Mouse (Mus musculus) adipocyte (in vitro differentiated cells): Measurements from ENCODE around the gene Rtn3.

Source experiments
- DNase-seq: peaks from one replicate; pipeline ENCODE4 v3.0.0-alpha.2; 2016; ENCODE audit warnings: low spot score

Rtn3 gene

DNA sequence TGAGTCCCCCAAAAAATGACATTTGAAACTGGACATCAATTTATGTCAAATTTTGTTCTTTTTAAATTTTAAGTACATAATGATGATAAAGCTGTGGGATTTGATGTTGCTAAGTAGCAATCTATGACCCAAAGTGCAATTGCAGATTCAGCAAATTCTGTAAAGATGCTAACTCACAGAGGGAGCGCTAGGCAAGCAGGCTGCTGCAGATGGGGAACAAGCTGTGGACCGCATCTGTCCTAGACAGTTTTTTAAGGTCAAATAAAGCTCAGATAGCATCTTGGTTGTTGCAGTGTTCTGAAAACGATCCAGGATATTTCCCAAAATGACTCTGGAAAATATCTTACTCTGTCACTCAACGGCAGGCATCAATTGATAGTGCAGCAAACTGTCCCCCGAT is 995 bp upstream of the Rtn3 start:
- no peak for DNase-seq

DNA sequence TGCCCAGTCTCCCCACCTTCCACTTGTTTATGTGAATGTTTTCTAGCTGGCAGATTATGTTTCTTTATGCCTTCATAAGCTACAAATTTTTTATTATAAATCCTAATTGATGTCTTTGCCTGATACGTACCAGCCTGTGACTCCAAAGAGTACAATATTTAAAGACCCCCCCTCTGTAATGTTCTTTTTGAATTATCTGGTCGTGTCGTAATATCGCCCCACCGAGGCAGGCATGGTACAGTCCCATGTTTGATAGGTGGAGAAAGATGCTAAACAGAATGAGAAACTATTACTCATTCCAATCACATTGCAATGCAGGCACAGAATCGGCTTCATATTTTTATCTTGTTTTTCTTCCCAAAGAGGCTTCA is 416 bp upstream of the Rtn3 start:
- DNase-seq: no peak

DNA sequence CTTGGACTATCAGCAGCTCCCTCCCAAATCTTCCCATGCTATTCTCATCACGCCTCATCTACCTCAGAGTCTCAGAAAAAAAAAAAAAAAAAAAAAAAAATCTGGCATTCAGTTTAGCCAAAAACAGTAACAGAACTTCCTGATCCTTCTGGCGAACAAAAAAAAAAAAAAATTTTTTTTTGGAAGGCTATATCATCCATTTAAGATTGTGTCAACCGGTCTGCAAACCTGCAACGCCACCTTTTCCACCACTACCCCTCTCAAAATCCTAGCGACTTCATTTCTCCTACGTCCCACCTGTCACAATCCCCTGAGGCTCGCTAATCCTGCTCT is 849 bp downstream of the Rtn3 start:
- DNase-seq: no peak

DNA sequence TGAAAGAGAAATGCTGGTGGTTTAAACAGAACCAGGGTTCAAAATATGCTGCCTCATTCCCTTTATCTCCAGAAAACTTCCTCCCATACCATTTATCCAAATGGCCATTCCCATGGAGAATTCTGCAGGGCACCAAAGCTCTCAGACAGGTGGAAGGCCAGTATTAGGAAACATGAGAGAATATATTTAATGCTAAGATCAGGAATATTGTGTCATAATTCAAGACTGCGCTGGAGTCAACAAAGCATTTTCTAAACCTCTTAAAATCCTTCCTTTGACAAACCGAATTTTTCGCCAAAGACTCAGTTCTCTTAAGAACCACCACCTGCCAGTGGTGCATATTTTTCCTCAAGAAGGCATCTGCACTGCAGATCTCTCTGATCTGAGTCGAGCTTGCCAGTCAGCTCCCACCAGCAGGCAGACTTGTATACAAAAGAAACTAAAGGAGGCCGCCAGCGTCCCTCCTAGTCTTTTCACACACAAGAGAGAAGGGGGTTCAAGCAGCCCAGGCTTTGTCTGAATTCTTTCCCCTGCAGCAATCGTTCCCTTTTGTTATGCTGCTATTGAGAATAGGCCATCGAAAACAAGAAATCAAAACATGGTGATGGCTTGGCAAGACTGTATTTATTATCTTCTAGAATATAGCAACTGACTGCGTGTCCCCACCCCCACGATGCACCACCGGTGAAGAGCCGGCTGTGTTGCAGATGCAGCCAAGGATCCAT is 1.4 kb downstream of the Rtn3 start:
- DNase-seq: peak; percentile 55

DNA sequence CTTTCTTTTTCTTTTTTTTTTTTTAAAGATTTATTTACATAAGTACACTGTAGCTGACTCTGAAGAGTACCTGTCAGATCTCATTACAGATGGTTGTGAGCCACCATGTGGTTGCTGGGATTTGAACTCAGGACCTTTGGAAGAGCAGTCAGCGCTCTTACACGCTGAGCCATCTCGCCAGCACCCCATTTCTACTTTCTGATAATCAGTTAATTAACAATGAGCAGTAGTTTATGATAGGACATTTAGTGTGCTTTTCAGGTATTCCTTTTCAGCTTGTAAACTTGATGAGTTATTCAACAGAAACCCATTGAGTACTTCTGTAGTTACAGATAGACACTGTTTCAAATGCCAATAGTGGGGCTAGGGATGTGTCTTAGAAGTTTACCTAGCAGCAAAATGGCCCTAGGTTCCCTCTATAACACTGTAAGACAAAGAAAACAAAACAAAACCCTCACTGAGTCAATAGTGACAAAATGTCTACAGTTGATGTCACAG is 3.3 kb downstream of the Rtn3 start:
- no peak for DNase-seq

DNA sequence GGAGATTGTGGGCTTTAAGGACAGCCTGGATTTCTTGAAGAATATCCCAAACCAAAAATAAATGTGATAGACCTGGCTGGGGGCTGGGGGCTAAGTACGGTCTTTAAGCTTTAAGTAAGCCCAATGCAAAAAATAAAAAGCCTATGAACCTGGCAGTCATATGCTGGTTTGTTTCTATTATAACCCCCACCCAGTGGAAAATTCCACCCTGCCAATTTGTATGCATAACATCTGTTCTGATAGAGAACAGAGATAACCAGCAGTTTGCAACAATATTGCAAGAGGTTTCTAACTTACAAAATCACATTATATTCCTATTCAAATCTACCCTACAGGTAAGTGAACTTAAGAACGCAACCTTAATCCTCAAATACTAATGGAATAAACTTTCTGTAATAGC is 12.4 kb downstream of the Rtn3 start:
- DNase-seq: no peak

DNA sequence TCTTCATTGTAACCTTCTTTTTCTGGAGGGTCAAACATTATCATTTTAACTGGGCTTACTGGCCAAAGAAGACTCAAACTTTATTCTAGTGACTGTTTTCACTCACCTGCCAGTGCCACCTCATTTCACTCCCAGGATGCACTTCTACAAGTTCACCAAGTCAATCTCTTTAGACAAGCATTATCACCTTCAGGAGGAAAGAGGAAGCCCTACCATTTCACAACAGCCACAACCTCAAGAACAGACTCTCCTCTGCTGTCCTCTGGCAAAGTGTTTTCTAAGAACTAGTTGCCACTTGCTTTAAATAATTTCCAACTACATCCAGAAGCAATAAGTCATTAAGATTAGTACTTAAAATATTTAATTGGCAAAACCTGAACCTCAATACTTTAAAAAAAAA is 15.2 kb downstream of the Rtn3 start:
- DNase-seq: no peak

DNA sequence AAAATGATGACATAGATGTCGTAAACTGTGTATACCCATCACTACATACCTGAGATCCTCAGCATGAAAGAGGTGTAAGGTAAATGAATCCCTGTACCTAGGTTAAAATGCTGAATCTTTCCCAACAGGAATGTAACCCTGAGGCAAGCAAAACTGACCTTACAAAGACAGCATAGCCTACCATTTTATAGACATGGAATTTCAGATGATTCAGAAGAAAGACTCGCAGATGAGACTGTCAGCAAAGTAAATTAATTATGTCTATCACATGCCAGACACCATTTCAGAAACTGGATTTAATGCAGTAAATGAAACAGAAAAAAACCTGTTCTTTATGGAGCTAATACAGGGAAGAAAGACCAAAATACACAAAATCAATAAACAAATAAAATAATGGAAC is 23.7 kb downstream of the Rtn3 start:
- DNase-seq: no peak

DNA sequence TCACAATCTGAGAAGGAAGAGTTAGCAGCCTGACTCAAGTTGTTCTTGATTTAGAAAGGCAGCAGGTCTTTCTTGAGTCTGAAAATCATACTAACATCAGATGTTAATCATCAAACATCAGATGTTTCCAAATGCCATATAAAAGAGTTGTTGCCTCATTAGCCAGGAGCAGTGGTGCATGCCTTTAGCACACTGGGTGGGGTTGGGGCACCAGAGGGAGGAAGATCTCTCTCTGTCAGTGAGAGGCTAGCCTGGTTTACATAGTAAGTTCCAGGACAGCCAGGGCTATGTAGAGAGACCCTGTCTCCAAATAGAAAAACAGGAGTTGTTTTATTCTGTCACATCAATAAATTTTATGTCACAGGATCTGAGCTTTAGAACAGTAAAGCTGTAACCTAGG is 24.2 kb downstream of the Rtn3 start:
- DNase-seq: no peak

DNA sequence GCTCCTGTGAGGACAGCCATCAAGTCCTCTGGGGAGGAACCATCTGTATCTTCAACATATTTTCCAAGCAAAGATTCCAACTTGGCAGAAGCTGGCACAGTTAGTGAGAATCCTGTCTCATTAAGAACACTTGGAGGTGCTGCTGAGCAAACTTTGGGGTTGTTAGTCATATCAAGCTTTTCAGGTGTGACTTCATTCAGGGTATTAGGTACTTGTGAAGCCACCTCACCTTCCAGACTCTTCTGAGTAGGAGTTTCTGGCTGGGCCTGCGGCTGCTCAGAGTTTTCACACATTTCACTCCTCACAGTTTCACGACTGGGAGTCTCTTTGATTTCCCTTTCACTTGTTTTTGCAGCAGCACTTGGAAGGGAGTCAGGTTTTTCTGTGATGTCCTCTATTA is 26.3 kb downstream of the Rtn3 start:
- DNase-seq: peak; percentile 41

DNA sequence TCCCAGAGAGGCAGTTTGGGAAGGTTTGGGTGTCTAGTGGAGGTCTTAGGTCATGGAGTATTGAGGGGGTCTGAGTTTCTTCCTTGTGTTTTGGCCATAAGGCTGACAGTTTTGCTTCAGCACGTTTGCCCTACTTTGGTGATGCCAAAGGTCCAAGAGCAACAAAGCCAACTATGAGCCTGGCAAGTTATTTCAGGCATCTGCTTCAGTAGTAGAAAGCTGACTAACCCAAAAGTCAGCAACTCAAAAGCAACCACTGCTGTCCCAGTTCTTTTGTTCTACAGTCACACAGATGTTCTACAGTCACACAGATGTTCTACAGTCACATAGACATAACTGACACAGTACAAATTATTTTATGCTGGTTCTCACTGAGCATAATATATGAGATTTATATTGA is 37.5 kb downstream of the Rtn3 start:
- peak; percentile 87 for DNase-seq

DNA sequence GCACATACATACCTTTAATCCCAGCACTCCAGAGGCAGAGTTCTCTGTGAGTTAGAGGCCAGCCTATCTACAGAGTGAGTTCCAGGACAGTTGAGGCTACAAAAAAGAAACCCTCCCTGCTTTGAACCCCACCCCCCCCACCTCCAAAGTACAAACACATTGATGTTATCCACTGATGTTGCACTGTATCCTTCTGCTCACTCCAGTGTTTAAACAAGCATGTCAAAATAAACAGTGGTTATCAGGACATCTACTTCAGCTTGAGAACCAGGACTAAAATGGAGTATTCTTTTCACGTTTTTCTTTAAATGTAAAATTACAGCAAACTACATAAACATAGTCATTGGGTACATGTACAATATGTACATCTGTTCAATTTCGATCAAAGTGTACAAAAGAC is 38.0 kb downstream of the Rtn3 start:
- DNase-seq: no peak

DNA sequence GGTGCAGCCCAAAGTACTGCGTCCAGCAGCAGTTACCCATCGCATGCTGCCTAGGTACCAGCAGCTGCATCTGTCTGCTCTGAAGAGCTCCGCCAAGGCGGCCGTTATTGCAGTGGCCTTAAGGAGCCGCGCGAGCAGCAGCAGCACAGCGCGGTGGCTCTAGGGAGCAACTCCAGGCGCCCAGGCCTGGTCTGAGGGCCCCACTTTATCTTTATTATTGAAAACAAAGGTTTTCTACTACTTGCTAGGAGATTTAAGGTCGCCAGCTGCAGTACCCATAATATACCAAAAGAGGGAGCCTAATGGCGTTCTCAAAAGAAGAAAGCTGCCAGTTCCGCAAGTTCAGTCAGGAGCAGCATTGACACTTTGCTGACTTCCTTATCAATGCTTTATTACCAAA is 41.6 kb downstream of the Rtn3 start:
- DNase-seq: peak; percentile 75

DNA sequence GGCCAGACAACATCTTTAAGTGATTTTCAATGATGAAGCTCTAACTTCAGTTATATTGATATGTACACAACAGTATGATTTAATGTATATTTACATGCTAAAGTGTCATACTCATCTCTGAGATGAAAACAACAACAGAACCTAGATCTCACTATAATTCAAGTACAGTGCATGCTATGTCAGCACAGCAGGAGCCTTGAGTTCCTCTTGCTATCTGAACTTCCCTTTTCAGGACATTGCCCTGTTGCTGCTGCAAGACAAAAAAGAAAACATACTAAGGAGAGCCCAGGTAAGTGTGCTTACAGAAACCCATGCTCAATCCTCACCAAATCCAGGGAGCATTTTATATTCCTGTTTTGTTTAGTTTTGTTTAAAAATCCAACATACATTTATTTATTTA is 44.8 kb downstream of the Rtn3 start:
- DNase-seq: no peak

DNA sequence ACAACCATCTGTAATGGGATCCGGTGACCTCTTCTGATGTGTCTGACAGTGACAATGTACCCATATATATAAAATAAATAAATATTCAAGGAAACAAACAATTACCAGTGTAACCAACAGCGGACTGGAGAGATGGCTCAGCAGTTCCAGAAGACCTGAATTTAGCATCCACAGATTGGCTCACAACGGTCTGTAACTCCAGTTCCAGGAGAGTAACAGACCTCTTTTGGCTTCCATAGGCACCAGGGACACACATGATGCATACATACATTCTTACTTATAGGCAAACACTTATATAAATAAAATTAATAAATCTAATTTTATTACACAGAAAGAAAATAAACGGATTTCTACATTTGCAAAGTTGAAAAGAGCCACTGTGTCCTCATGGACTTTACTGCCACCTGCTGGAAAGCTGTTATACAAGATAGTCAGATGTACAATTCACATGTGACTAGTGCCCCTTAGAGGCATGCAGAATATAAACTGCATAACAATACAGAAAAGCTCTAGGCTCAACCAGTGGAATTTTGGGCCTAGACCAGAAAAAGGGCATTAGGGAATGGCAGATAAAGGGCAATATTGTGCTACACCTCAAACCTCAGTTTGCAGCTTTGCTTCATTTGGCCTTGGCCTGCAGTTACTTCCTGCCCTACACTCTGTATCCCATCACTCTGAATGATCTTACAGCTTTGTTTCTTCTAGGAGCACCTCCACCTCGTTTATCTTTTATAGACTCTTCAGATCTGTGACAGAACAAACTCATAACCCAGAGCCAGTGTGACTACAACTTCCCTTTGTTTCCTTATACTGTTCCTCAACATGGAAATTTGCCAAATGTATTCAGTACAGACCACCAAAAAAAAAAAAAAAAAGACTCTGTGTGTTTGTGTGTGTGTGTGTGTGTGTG is 46.8 kb downstream of the Rtn3 start:
- peak; percentile 89 for DNase-seq

DNA sequence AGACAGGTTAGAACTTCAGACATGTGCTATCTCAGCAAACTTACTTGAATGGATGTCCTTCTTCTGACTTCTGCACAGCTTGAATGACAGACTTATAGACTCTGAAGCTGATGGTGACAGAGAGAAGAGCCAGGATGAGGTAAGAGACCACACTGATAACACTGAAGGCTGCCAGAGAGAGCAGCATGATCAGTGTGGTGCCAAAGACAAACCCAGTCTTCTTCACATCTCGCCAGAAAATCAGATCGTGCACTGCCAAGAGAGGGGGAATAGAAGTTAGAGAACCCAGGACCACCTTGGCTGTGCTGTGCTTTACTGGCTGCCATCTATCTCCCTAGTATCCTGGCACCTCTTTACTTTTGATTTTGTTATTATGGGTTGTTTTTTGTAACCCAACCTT is 48.2 kb downstream of the Rtn3 start:
- DNase-seq: no peak

DNA sequence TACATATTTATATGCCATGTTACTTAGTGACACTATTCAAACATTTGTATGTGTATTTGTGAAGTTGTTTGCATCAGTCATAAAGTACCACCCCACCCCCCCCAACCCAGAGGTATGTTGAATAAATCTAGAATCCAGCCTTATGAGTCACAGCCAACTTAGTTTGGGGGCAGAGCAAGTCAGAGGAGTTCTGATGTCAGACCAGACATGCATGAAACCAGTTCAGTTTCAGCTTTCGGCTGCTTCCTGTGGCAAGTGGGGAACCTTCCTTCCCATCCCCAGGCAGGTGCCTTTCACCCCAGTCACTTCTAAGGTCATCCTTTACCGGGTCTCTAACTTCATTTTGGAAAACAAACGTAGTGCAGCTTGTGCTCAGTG is 57.7 kb downstream of the Rtn3 start:
- no peak for DNase-seq

DNA sequence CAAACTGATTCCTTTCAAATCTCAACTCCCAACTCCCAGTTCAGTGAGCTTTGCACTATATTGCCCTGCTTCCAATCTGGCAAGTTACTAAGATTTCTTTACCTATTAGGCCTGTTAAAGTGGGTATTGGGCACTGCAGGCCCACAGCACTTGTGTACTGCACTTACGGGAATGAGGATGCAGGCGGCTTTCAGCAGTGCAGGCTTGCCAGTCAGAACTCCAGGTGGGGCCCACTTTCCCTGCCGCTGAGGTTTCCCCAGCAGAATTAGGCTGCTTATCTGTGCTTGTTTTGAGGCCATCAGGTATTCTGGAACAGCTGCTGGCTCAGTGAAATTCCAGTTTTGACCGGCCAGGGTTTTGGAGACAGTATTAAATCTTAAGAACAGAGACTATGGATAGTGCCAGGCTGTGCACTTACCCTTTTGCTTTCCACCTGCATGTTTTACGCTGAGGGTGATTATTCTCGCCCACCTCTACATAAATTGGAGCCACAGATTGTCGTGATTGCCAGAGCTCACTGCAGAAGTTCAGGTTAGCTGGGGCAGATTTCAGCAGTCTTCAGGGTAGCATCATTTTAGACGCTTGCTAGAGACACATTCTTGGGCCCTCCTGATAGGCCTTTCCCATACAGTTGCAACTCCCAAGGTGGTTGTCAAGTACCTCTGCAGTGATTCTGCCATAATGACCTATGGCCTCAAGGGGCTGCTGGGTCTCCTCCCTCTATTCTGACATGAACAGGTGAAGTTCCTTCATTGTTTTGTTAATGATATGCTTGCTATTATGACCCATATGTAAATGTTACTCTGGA is 58.3 kb downstream of the Rtn3 start:
- DNase-seq: no peak

DNA sequence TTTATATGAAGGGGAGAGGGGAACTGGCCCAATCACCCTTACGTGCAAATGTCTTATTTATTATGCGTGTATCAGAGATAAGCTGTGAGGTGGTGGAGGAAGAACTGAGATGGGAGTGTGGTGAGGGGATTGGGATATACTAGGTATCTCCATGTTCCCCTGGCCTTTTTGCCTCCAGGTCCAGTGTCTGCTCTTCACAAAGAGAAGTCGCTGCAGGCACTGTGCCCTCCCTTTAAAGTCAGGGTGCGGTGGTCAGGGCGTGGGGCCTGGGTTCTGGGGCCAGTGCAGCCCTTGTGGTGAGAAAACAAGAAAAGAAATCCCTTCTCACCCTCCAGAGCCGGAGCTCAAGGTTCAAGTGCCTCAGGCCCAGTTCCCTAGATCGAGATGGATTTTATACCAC is 59.0 kb downstream of the Rtn3 start:
- no peak for DNase-seq

DNA sequence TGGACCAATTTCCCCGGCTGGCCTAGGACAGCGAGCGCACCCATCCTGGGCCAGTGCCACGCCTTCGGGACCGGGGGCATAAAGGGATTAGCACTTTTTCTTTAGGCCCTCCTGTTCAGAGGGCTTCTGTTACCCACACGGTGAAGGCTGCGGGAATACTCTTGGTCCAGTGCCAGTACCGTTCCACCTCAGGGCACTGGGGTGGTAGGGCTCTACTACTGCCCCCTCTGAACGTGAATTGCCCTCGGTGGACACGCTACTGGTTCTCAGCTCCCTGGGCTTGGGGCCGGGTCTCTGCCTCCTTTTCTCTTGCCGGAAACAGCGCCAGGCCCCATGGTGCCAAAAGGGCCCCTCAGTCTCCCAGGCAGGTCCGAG is 59.4 kb downstream of the Rtn3 start:
- no peak for DNase-seq

DNA sequence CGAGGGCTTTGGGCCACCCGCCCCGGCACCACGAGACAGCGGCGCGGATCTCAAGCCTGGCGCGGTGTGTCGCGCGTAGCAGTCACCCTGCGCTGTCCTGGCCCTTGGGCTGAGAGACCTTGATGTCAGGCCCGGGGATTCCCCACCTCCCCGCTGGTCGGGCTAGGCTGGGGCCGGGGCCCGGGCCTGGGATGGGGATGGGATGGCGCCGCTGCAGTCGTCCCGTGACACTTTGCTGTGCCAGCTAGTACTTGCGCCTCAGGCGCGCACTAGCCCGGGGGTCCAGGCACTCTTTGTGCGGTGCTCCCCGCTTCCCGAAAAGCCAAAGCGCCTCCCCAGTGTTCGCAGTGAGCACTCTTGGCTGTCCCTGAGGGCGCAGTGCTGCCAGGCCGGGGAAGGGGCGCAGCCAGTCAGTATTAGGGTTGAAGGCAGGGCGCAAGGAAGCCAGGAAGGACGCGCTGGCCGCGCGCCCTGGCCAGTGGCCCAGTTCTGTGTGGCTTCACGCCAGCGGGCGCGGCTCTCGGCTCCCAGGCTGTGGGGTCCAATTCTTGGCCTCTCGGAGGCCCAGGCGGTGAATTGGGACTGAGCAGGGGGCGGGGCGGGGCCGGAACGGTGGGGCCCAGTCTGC is 59.9 kb downstream of the Rtn3 start:
- DNase-seq: peak; percentile 91

DNA sequence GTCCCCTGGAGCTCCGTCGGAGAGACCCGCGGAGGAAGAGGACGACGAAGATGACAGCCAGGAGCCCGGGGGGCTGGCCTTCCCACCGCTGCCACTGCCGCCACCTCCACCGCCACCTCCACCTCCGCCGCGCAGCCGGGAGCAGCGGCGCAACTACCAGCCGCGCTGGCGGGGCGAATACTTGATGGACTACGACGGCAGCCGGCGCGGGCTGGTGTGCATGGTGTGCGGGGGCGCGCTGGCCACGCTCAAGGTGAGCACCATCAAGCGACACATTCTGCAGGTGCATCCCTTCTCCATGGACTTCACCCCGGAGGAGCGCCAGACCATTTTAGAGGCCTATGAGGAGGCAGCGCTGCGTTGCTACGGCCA is 60.4 kb downstream of the Rtn3 start:
- DNase-seq: no peak
